Mouse (Mus musculus) right cerebral cortex, postnatal 10 days (tissue): ENCODE measurements at regions not wholly inside any gene's neighbourhood (a gene's known extent, or its start where the extent isn't known, plus 50 kb on each side); places are given as distances from the start of the nearest gene placed in this dataset.
A peak's percentile ranks its signal among the peaks of the same experiment; 100 is the strongest.

ENCODE experiments used
- DNase-seq, 2 experiments: peaks; one replicate each; pipeline ENCODE4 v3.0.0; 2021; ENCODE audit warnings: low spot score in 2 of 2

GRCm38 (mm10) chr1:76644895-76645294, 870.0 kb downstream of the Epha4 start:
- DNase-seq: no peak

DNA sequence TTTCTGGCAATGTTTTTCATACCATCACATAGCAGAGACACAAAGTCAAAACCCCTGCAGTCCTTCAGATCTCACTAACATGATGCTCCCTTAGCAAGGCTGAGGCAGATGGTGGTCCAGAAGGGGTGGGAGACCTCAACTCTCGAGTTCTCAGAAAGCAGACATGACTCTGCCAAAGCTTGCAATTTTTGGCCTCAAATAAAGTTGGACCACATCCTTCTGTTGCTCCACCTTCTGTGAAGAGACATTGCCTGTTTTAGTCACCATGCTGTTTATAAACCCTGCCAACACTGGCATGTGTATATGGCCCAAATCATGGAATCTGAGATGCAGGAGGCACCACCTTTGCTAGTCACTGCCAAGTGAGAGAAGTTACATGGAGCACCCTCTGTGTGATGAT, 860.1 kb downstream of the Epha4 start:
- peak in 1 of 2 experiments; percentile 24 for DNase-seq

DNA sequence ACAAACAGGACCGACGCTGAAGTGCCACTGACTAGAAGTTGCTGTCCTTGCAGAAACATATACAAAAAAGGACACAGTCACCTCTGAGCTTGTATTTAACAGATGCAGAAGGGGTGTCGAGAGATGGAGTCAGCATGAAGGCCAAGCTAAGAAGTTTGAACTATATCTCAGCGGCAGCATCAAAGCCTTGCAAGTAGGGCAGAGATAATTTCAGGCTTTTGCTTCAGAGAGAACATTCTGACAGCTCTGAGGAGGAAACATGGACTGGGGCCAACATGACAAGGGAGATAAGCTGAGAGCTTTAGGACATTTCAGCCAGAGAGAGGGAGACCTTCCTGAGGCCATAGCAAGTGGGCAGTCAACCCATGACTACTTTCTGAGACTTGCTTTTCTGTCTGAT, 856.7 kb downstream of the Epha4 start:
- DNase-seq: no peak

DNA sequence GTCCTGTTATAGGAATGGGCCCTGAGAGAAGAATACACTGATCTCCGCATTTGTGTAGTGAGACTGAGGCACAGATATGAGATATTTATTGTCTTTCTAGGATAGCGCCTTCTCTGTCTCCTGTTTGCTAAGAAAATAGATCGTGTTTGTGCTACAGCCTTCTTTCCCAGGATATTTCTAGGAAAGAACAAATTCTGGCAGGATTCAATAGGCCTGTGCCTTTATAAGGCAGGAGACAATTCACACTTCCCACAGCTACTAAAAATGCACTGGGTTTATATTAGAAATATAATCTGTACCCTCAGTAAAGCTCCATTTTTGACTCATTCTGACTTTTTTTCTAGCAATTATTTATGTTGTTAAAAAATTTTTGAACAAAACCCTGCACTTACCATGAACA, 854.7 kb downstream of the Epha4 start:
- no peak for DNase-seq

- no peak for DNase-seq
Measured at GRCm38 (mm10) chr1:76664381-76664780, 850.5 kb downstream of the Epha4 start.

- no peak for DNase-seq
Measured at GRCm38 (mm10) chr1:76676836-76677235, 838.1 kb downstream of the Epha4 start.

- no peak for DNase-seq
Measured at GRCm38 (mm10) chr1:76705556-76705955, 809.3 kb downstream of the Epha4 start.

DNA sequence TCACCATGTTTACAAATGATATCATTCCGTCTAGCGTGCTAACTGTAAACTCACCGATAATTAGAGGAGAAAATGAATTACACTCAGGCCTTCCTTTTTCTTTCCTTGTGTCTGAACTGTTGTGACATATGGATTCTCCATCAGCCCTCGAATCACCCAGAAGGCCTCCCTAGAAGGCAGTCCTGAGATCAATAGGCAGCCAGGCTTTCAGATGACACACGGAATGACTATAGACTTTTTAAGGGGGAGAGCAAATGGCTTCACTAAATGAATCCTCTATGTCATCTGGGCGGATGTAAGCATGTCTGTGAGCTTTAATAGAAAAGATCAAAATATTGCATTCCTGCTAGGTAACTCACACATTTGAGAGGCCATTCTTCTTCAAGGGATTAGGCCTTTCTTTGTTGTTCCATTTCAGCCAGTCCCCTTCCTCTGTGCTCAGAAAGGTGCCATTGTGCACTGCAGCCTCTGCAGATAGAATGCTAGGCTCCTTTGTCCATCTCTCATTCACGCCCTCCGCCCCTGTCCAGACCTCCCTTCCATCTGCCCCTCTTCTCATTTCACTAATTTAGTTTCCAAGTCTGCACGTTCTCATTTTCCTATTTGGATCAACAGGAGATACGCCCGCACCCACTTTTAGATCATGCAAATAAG, 797.1 kb downstream of the Epha4 start:
- DNase-seq: no peak

- DNase-seq: peak in 1 of 2 experiments; percentile 33
Measured at GRCm38 (mm10) chr1:76724453-76724852, 790.4 kb downstream of the Epha4 start.

GRCm38 (mm10) chr1:76737003-76737402, 777.9 kb downstream of the Epha4 start:
- no peak for DNase-seq

DNA sequence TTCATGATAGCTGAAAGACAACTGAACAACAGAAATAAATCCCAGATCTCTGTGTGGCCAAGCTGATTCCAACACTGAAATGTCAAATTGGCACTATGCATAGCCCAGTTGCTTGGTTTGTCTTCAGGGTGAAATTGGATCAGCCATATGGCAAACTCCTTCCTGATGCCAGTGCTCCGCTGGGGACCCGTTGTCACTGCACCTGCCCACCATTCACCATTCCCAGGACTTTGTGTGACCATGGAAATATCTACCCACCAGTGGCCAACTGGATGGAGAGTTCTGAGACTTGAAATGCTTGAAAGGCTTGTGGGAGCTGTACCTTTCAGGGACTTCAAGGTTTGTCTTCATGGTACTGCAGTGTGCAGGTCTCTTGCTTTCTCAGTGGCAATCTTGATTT, 777.2 kb downstream of the Epha4 start:
- no peak for DNase-seq

DNA sequence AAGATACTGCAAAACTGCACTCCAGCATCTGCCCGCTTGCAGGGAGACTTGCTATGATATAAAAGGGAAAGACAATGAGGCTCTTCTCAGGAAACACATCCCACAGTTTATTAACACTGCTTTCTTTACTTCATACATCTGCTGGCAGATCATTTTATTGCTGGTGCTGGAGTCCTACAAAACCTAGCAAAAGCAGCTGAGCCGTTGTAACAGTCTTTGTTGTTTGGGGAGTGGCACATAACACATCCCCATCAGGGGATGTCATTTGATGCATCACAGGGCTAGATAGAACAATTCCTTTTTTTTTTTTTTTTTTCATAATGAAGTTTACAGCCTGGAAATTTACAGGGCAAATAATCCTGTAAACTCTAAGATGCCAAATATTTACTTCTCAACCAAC, 742.2 kb downstream of the Epha4 start:
- no peak for DNase-seq

GRCm38 (mm10) chr1:76786871-76787270, 728.0 kb downstream of the Epha4 start:
- DNase-seq: no peak

DNA sequence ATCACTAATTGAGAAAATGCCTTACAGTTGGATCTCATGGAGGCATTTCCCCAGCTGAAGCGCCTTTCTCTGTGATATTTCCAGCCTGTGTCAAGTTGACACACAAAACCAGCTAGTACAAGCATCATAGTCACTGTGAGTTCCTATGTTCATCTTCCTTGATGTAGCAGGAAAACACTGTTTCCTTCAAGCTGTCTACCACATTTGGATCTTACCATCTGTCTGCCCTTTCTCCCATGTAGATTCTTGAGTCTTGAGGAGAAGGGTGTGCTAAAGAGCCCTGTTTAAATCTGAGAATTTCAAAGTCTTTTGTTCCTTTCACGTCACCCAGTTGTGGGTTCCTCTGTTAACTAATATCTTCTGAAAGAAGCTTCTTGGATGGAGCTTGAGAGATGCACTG, 721.5 kb downstream of the Epha4 start:
- peak in 1 of 2 experiments; percentile 22 for DNase-seq

DNA sequence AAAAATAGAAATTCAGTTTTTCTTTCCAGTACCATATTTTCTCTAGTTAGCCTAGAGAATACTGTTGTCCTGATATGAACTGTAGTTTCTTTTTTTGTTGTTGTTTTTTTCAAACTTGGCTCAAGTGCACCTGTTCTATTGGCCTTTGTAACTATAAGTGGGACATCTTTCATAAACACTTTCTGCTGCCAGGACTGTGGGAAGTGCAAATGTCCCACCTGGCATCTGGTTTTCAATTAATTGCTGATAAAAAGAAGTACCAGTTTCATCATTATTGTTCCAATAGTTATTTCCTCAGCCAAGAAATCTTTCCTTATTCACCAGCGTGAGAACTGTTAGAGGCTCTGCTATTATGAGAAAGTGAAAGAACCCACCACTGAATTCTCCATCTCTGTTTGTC, 695.0 kb downstream of the Epha4 start:
- no peak for DNase-seq

DNA sequence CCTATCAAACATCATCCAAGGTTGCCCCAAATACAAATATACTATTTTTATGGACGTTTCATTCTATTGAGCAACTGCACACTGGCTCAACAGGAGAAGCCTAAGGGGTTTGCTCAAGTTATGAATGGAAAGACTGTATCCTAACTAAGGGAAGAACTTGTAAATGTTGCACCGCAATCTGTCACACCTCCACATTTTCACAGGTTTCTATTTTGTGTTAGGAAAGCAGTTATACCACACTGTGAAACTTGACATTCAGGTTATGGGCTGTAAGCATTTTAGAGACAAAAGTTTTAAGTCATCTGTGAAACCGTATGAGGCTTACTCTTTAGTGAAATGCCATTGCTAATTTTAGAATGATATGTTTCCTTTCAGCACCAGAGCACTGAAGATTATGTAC, 693.3 kb downstream of the Epha4 start:
- peak in 1 of 2 experiments; percentile 46 for DNase-seq

DNA sequence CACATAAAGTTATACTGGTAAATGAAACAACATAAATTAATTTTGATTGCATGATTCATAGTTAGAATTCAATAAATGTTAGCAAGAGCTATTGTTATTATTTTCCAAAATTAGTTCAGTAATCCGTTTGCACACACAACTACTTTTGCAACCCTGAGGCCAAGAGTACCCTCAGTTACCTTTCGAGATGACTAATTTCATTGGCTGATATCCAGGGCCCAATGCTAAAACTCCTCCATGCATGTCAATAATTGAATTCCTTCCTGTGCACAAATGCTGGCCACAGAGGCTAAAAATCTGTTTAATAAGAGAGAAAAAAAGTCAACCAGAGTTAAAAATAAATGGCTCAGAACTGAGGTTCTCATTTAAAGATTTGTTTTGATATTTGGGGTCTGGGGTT, 685.2 kb downstream of the Epha4 start:
- no peak for DNase-seq

- no peak for DNase-seq
Measured at GRCm38 (mm10) chr1:76832311-76832710, 682.6 kb downstream of the Epha4 start.

DNA sequence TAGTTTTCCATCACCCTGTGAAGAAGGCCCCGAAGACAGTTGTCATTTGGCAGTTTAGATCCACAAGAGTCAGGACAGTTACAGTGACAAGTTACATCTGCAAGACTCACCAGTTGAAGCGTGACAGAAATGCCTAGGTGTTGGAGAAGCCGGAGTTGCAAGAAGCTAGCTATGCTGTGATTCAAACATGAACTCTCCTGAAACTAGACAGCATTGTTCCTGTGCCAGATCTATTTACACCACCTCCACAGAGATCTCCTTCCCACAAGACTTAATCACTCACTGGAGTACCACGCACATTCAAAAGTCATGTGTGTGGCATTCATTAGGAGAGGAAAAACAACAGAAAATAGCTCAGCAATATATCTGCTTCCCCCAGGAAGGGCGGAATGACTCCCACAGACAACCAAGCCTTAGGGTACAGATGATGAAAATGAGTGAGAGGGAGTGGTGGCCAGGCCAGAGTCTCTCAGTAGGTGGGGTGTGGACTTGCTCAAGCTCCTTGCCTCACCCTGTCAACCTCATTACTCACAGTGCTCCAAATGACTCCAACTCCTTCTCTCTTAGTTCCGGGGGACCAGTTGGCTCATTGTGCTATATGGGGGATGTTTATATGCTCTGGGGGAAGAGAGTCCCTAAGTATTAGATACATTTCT, 679.7 kb downstream of the Epha4 start:
- DNase-seq: no peak

DNA sequence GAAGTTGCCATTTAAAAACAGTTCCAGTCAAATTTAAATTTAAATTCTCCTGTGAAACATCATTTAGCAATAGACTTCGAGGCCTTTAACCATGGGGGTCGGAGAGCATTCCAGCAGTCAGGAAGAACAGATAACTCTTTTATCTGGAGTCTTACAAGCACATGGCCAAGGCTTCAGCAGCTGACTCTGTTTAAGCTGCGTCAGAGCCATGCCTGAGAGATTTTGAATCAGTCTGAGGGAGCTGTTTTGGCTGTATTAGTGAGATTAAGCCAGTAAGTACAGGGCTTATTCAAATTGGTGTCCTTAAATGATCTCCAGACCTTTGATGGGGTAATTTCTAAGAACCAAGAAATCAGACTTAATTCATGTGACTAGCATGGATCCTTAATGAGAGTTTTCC, 665.5 kb downstream of the Epha4 start:
- DNase-seq: no peak

DNA sequence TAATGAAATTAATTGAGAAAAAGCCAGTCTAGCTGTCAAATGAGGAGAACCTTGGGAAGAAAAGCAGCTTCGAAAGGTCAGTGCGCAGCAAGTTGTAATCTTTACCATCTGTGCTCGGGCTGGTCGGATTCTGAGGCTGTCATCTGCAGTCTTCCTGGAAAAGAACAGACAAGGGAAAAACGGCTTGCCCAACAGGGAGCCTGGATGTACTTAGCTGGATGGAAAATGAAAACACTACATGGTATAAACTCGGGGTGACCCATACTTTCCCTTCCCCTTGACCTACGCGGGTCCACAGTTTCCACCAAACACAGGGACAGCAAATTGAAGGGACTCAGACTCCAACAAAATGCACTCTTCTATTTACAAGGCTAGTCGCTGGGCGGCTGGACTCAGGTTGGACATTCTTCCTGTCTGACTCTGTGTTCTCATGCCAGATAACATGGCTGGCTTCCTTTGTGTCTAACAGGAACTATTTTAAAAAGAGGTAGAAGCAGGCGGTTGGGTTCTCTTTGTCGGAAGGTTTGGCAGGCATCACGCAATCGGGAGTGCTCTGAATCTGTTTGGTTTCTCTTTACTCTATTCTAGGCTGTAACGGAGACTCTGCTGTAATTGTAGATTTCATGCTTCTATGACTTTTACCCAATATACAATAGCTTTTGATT, 648.5 kb downstream of the Epha4 start:
- peak; percentile 38 to 42 for DNase-seq

- DNase-seq: peak; percentile 40 to 71
Measured at GRCm38 (mm10) chr1:76873207-76873606, 641.7 kb downstream of the Epha4 start.

DNA sequence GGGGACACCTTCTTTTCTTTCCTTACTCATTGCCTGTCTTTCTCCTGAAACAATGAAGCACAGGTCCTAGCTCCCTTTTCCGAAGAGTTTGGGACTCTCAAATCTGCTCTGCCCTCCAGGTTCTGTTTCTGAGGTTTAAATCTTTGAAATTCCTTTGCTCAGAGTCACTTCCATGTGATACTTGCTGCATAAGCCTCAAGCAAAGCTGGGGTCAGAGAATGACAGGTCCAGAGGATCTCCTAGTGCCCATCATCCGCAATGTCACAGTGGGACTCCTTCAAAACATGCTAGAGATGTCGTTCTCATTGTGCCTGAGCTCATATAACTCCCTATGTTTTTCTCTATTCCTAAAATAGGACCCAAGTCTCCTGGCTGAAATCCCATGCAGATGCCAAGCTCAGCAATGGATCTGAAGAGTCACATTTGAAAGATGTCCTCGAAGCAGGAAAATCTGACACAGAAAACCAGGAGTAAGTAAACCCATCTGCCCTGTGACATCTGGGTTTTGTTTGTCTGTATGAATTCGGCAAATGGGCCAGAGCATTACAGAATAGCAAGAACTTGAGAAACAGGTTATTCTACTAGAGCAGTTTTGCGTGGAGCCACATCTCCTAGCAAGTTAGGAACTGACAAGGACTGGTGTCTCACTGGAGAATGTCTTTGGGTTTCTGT, 634.6 kb downstream of the Epha4 start:
- peak in 1 of 2 experiments; percentile 25 for DNase-seq
